Mouse (Mus musculus) liver, postnatal 0 days (tissue): ENCODE results near the gene Nmu. TPM values are rescaled to one million over a fixed set of nuclear protein-coding genes. Genes with fewer than 3 reads are reported as not detected.

Experiments used
- ATAC-seq: fragments of 200-750 bp; cut with Nextera tagmentation; 2 replicates; pipeline ENCODE4 v1.8.0; 2017; ENCODE audit warnings: mild to moderate bottlenecking, moderate library complexity
- DNase-seq: peaks from one replicate; pipeline ENCODE4 v3.0.0-alpha.2; 2016
- H3K27ac ChIP-seq: fragments of 300-500 bp; sonication (generic); 2 replicates; pipeline ENCODE4 v1.5.1; 2014; ENCODE audit warnings: antibody characterized with exemption, moderate library complexity, mild to moderate bottlenecking, low read depth
- H3K27me3 ChIP-seq: fragments of 300-500 bp; sonication (generic); 2 replicates; pipeline ENCODE4 v1.6.1; 2014; ENCODE audit warnings: low read length, control low read depth, mixed read lengths; ENCODE audit not compliant: insufficient read depth
- H3K36me3 ChIP-seq: fragments of 300-500 bp; sonication (generic); replicated peaks from 2 replicates; pipeline ENCODE4 v1.6.1; 2014; ENCODE audit warnings: mild to moderate bottlenecking, control low read depth, low read length, moderate library complexity, mixed read lengths; ENCODE audit not compliant: insufficient read depth
- H3K4me1 ChIP-seq: fragments of 300-500 bp; sonication (generic); 2 replicates; pipeline ENCODE4 v1.6.1; 2014; ENCODE audit warnings: antibody characterized with exemption, mild to moderate bottlenecking, control low read depth; ENCODE audit not compliant: insufficient read depth
- H3K4me2 ChIP-seq: fragments of 300-500 bp; sonication (generic); 2 replicates; pipeline ENCODE4 v1.6.1; 2014; ENCODE audit warnings: low read depth, mild to moderate bottlenecking, low read length, moderate library complexity, mixed read lengths
- H3K4me3 ChIP-seq: fragments of 300-500 bp; sonication (generic); 2 replicates; pipeline ENCODE4 v1.5.1; 2014; ENCODE audit warnings: low read depth, low read length
- H3K9ac ChIP-seq: fragments of 300-500 bp; sonication (generic); replicated peaks from 2 replicates; pipeline ENCODE4 v1.6.1; 2014; ENCODE audit warnings: mild to moderate bottlenecking, moderate library complexity
- H3K9me3 ChIP-seq: fragments of 300-500 bp; sonication (generic); 2 replicates; pipeline ENCODE4 v1.6.1; 2016; ENCODE audit warnings: mild to moderate bottlenecking, control low read depth, low read length, mixed read lengths
- CTCF ChIP-seq: sonication (generic); IDR thresholded peaks from 2 replicates; pipeline ENCODE4 v1.5.1; 2016; ENCODE audit warnings: antibody characterized with exemption, low read depth
- EP300 ChIP-seq: IDR thresholded peaks from 2 replicates; pipeline ENCODE4 v1.6.1; 2016; ENCODE audit warnings: antibody characterized with exemption, low read depth, mild to moderate bottlenecking
- WGBS: fragments of 180-500 bp; shearing (Covaris S2); extraction: QIAGEN DNeasy Blood & Tissue Kit; methylation state at CpG from one replicate; pipeline ENCODE4 v1.1.7; 2014; ENCODE audit not compliant: insufficient replicate concordance; 5-methylcytosine and 5-hydroxymethylcytosine counted together
- polyA plus RNA-seq: library from polyadenylated mRNA; unstranded; fragments of >200 nt; fragmentation: Nextera tagmentation; extraction: Ambion mirVana; gene quantifications from 2 replicates; pipeline ENCODE4 v1.2.1, GENCODE M21; 2015

Nmu gene
- polyA plus RNA-seq, 1 experiment from 2014 or later: not detected

GRCm38 (mm10) chr5:76351953-76352611, 11.5 kb downstream of the Nmu start:
- 0 out of 2 replicates have a peak, but pooled peaks have one; percentile 2 for TF ChIP-seq CTCF
- TF ChIP-seq EP300: no peak
- Histone ChIP-seq H3K4me3 (no peak overlapping the region), H3K36me3 (no peaks in the 10 kb centered on the region), H3K27ac (no peak overlapping the region), H3K9ac (no peak overlapping the region), H3K4me2 (no peak overlapping the region), H3K27me3 (no peaks in the 10 kb centered on the region), H3K4me1 (no peaks in the 10 kb centered on the region), H3K9me3 (no peaks in the 10 kb centered on the region)
- no peak for ATAC-seq
- 62% methylated on average over 7 of the region's 7 CpGs for WGBS
- DNase-seq: no peak

GRCm38 (mm10) chr5:76351537-76351936, 12.1 kb downstream of the Nmu start:
- Histone ChIP-seq H3K4me1 (no peaks in the 10 kb centered on the region), H3K4me3 (no peak overlapping the region), H3K27me3 (no peaks in the 10 kb centered on the region), H3K9ac (no peak overlapping the region), H3K27ac (no peak overlapping the region), H3K36me3 (no peaks in the 10 kb centered on the region), H3K4me2 (no peak overlapping the region), H3K9me3 (no peaks in the 10 kb centered on the region)
- DNase-seq: no peak
- no peak for ATAC-seq
- WGBS: 67% methylated on average over 5 of the region's 5 CpGs
- TF ChIP-seq EP300 (no peak), CTCF (no peak)

- Histone ChIP-seq H3K4me2 (no peak overlapping the region), H3K36me3 (no peaks in the 10 kb centered on the region), H3K9ac (no peak overlapping the region), H3K4me3 (no peak overlapping the region), H3K27me3 (no peaks in the 10 kb centered on the region), H3K4me1 (no peaks in the 10 kb centered on the region), H3K9me3 (no peaks in the 10 kb centered on the region), H3K27ac (no peak overlapping the region)
- TF ChIP-seq EP300 (no peak), CTCF (no peak)
- WGBS: 56% methylated on average over 2 of the region's 2 CpGs
- ATAC-seq: no peak
- DNase-seq: no peak
Measured at GRCm38 (mm10) chr5:76346137-76346536, 17.5 kb downstream of the Nmu start.

- Histone ChIP-seq H3K4me1 (no peaks in the 10 kb centered on the region), H3K36me3 (no peaks in the 10 kb centered on the region), H3K4me2 (no peak overlapping the region), H3K27ac (no peak overlapping the region), H3K9ac (no peak overlapping the region), H3K27me3 (no peaks in the 10 kb centered on the region), H3K9me3 (no peaks in the 10 kb centered on the region), H3K4me3 (no peak overlapping the region)
- DNase-seq (no peak), ATAC-seq (no peak)
- 60% methylated on average over 2 of the region's 2 CpGs for WGBS
- TF ChIP-seq CTCF (no peak), EP300 (no peak)
Measured at GRCm38 (mm10) chr5:76340931-76341330, 22.7 kb downstream of the Nmu start.

GRCm38 (mm10) chr5:76337100-76337499, 26.5 kb downstream of the Nmu start:
- TF ChIP-seq CTCF (no peak), EP300 (no peak)
- Histone ChIP-seq H3K27me3 (no peaks in the 10 kb centered on the region), H3K27ac (no peak overlapping the region), H3K9me3 (no peaks in the 10 kb centered on the region), H3K4me1 (no peaks in the 10 kb centered on the region), H3K4me2 (no peak overlapping the region), H3K36me3 (no peaks in the 10 kb centered on the region), H3K4me3 (no peak overlapping the region), H3K9ac (no peak overlapping the region)
- DNase-seq (no peak), ATAC-seq (no peak)
- 43% methylated on average over 8 of the region's 8 CpGs for WGBS

GRCm38 (mm10) chr5:76333833-76334232, 29.8 kb downstream of the Nmu start:
- no peak for DNase-seq
- Histone ChIP-seq H3K27me3 (no peaks in the 10 kb centered on the region), H3K4me1 (no peaks in the 10 kb centered on the region), H3K36me3 (no peaks in the 10 kb centered on the region), H3K9me3 (no peaks in the 10 kb centered on the region), H3K4me2 (no peak overlapping the region), H3K4me3 (no peak overlapping the region), H3K9ac (no peak overlapping the region), H3K27ac (no peak overlapping the region)
- TF ChIP-seq EP300 (no peak), CTCF (no peak)
- no peak for ATAC-seq
- WGBS: 68% methylated on average over 4 of the region's 4 CpGs
